Mouse (Mus musculus): ENCODE measurements around the gene Cybc1.

Gene Cybc1

DNA sequence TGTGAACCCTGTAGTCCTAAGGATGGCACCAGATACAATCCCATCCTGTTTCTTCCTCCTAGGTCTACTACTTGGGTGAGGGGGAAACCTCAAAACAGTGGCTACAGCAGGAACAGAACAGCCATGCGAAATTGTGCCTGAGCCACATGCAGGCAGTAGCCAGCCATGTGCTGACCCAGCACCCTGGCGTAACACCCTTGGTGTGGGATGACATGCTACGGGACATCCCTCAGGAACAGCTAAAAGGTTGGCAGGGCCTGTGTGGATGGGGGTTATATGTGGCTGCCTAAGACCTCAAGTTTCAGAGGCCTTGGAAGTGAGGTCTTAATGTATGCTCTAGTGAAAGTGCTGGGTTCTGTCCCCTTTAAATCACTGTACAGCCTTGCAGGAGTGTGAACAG is 12.3 kb downstream of the Cybc1 start:
- DNase-seq (ENCODE audit: low read depth): no peak

DNA sequence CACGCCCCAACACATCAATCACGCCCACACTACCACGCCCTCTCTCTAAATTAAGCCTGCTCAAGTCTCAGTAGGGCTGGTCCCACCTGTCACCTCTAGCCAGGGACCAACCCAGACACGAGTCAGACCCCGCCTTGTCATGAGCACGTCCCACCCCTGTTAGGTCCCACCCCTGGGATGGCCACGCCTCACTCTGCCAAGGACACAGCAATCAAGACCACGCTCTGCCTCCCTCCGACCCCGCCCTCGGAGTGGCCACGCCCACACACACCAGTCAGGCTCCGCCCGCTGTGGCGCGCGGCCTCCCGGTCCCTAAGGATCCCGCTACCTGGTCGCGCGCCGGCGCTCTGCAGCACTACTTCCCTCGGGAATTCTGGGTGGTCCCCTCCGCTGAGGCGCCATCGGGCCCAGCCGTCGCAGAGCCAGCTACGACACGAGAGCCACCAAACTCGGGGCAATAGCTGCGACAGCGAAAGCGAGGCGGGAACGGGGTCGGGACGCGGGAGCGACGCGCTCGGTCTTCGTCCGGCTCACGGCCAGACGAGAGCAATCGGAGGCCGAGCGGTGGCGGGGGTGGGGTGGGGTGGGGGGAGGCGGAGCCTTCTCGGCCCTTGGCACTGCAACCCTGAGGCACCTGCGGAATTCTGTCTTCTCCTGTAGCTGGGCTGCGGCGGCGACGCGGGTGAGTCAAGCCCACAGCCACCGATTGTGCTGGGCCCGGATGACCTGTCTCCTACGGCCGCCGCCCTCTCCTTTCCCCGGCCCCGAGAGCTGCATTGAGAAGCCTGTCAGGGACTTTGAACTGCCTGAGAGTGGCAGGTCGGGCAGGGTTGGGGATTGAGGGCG is 24.7 kb downstream of the Cybc1 start, which contains the start of the genes Hexdc and Ogfod3:
Hexdc (plus strand) TSS at position 273 of the 846 bp plus-strand sequence.
Ogfod3 (minus strand) TSS at position 551 of the 846 bp plus-strand sequence.
- peak; percentile 77 for DNase-seq (ENCODE audit: low read depth)

DNA sequence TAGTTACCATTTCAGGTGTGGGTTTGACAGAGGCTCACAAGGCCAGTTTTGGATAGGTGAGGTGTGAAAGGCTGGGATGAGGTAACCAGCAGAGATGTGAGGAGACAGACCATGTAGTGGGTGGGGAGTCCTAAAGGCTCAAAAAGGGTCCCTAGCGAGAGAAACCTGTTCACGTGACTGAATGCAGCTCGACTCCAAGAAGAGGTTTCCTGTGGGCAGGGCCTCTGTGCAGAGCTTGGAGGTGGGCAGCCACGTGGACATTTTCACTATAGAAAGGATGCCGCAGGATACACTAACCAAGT is 25.3 kb downstream of the Cybc1 start:
- DNase-seq (ENCODE audit: low read depth): no peak

DNA sequence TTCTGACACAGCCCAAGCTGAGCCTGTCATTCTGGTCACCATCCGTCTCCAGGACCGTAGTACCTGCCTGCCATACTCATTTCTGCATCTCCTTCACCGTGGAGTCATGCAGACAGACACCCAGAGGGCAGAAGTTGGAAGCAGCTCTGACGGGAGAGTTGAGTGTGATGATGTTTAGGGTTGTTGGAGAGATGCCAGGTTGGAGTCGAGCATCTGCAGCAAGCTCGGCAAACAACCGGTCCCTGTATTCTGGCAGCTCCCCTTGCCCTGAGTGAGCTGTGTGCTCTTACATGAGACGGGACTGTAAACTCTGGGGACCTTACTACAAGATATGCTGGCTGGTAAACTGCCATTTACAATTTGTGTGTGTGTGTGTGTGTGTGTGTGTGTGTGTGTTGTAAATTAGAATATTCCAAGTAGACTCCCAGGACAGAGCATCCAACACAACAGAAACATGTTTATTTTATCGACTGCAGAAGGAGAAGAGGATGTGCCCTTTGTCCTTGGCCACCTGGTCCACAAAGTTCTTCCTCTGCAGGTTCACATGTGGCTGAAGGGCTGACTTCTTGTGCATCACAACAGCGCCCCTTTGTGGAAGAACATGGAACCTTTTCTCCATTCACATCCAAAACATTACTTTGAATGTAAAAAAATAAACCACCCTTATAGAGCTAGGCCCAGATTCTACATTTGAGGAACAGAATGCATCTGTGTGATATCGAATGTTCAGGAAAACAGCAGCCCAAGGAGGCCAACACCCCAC is 27.5 kb downstream of the Cybc1 start:
- DNase-seq (ENCODE audit: low read depth): peak; percentile 36

DNA sequence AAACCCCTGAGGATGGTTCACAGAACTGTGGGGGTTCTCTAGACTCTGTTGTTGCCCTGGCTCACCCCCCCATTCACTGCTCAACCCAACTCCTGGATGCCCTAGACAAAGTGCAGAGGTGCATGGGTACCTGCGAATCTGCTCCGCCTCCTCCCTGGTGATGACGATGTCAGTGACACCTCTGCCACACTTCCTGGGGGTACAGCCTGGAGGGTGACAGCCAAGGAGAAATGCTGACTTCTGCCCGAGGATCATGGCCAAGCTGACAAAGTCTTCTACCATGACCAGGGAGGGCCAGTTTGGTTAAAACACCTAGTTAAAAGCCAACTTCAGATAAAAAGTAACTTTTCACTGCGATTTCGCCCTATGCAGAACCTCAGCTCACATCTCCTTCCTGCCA is 28.3 kb downstream of the Cybc1 start:
- DNase-seq (ENCODE audit: low read depth): no peak

DNA sequence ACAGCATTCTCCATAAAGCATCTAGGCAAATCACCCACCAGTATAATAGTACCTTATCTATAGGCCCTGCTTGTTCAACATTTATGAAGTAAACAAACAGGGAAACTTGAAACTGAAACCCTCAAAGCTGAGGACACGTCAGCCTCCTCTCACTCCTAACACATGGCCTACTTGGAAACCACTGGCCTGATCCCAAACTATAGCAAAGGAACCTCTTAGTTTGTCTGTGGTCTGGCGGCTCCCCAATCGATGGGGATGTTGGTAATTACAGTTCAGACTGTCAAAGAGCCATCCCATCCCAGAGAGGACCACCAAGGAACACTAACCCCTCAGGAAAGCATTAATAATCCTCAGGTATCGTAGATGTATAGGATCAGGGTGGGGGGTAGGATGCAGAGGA is 29.3 kb downstream of the Cybc1 start:
- no peak for DNase-seq (ENCODE audit: low read depth)

DNA sequence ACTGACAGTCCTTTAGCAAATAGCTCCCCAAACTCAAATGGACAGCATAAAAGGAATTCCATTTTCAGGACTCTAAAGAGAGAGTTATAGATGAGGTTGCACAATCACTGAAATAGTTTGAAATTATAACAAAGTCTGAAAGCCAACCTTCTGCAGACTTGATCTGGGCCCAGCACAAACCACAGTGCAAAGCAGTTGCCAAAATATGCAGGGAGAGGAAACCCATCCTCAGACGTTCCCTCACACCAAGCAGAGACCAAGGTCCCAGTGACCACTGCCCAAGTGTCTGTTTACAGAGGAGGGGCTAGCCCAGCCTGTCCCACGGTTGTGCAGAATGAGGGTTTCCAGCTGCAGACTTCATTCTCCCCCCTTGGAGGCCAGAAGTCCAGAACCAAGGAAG is 30.5 kb downstream of the Cybc1 start:
- peak; percentile 87 for DNase-seq (ENCODE audit: low read depth)

DNA sequence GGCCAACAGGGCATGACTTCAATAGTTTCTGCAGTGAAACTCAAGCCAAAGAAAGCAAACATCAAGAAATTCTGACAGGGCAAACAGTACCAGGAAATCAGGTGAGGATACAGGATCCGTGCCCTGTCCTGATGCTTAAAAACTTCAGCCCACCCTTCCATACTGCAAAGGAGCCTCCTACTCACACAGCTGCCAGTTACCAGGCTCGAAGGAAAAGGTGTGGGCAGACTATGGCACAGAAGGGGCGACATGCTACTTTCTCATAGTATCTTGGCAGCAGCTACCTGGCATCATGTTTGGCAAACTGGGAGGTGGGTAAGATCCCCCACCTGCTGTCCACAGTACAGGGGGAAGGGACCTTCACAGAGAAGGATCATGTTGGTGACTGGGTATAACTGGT is 35.7 kb downstream of the Cybc1 start:
- DNase-seq (ENCODE audit: low read depth): peak; percentile 40

DNA sequence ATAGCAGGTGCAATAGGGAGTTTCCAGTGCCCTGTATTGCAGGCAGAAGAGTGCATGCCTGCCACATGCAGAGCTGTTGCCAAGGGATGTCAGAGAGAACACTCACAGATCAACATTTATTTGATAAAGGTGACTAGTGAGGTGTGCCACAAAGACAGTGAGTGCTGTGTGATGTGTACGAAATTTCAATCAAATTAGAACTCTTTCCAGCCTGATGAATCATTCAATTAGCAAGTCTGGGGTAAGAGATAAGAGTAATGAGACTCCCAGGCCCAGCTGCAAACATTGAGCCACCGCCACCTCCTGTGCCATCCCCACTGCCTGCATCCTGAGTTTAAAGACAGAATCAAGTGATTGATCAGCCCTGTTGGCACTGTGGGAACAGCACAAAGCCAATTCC is 36.4 kb downstream of the Cybc1 start:
- no peak for DNase-seq (ENCODE audit: low read depth)

DNA sequence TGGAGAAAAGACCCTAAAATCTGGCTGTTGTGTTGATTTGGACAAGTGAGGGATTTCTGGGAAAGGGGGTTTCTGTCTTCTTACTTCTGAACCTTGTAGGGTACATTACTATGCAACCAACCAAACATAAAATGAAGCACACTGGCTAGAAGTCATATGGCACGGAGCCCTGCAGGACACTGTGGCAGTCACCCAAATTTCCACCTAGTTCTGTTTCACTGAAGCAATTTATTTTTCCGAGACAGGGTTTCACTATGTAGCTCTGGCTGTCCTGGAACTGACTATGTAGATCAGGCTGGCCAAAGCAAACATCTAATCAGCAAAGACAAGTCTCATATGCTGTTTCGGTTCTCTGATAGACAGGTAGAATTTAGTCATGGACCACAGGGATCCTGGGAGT is 39.4 kb downstream of the Cybc1 start:
- peak; percentile 86 for DNase-seq (ENCODE audit: low read depth)

DNA sequence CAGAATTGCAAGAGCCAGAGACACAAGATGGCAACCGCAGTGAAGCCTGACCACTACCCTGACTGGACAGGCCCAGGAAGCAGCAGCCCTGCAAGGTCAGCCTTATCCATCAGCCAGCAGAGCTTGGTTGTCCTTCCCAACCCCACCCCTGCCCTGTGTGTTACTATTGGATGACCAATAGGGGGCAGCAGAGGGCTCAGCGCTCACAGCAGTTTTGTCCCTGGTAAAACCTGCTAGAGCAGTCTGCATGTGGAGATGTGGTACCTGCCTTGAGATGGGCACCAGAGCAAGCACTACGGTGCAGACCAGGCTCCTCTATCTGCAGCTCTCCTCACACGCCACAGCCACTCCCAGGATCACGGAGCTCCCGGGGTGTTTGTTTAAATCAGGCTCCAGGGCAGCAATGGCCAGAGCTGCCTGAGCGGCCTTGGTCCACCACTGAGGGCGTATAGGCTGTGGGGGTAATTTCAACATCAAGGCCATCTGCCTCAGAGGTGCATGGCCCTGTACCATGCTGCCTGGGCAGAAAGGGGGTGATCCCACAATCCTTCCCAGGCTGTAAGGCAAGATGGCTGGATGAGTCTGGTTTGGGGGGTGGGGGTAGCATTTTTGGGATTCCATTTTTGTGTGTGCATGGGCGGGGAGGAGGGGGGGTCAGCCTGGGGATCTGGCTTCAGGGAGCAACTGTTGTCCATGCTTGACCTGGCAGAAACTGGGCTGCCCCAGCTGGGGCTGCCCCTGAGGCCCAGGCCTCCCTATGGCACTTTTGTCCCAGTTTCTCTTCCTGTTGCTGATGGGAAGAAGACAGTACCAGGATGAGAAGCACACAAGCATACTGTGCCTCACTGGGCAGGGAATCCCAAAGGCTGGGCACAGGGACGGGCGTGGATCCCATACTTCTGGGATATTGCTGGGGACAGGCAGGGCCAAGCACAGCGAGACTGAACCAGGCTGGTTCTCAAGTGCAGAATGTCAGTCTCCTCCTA is 52.5 kb downstream of the Cybc1 start:
- DNase-seq (ENCODE audit: low read depth): no peak

DNA sequence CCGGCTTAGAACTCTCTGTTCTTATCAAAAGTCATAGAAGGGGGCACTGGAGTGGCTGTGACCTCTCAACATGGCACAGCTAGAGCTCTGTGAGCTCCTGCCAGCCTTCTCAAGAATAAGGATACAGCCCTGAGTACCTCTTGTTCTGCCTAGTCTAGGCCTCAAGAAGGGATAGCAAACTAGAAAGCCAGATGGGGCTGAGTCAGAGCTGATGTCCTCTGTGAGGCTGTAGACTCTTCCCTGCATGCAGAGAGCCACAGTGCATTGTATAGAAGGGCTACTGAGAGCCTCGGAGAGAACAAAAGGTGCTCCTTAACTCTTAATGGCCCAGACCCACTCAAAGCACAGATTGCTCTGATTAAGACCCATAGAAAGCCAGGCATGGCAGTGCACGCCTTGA is 54.9 kb downstream of the Cybc1 start:
- DNase-seq (ENCODE audit: low read depth): no peak

DNA sequence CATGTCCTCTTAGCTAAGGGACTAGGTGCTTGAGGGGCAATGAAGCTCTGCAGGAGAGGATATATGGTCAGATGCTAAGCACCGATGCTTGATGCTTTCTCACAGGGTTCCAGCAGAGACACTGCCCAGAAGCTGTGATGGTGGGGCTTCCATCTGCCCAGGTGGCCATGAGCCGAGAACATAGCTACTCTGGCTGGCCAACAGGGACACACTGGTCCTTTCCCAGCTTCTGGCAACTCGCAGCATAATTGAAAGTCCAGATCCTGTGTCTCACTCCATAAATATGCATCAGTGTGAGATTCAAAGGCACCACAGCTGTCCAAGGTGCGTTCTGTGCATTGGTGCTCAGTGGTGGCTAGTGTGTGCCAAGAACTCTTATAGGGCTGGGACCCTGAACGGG is 55.9 kb downstream of the Cybc1 start:
- no peak for DNase-seq (ENCODE audit: low read depth)

Data from fibroblast of lung, adult 2 months (primary cell).